9 mouse cellular contexts compared by ENCODE assay signal in the genomic region with DNA sequence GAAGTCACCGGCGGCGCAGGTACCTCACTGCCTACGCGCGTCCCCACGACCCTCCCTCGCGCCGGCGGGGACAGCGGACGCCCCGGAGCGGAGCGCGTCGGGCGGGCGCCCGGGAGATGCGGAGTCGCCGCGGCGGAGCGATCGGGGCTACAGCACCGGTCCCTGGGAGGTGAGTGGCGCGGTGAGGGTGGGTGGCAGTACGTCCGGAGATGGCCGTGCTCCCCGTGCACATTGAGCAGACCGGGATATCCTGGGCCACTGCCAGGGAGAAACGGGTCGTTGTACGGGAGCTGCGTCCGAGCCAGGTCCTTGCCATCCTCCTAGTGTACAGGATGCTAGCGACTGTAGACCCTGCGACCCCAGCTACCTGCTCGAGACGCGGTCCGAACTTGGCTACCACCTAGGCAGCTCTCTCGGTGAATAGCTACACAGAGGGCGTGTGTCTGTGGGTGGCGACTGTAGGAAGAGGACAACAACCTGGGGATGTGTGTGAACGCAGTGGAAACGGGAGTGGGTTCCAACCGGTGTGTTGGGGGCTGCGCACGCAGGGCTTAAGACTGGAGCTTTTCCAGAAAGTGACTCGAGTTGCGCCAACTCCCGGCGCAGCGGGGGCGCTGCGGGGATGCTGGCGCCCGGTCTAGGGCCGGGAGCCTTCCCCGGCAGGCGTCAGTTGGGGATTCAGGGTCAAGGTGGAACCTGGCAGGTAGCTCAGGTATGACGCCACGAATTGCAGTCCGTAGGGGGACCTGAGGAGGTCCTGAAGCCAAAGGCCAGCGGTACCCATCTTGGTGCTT. TPM values are rescaled to one million over a fixed set of nuclear protein-coding genes. Genes with fewer than 3 reads are reported as not detected.
A peak's percentile ranks its signal among the peaks of the same experiment; 100 is the strongest.
DNase-seq lines count a peak whose midpoint lies in the region; ATAC-seq and TF ChIP-seq lines count a peak whose summit lies in the region.
"Had no signal": no experiment of that assay in that cellular context is flagged by ENCODE, and none has a peak within 500 bp of the region (broad histone marks: within the 10 kb centered on the region; RNA-seq: fewer than 3 reads in every experiment).

No protein-coding gene starts in this region.

- peak; percentile 19 to 76 for DNase-seq in spleen, postnatal 4 days (ENCODE audit: low spot score in 2 of 2)
- DNase-seq in spleen, postnatal 36 days (ENCODE audit: low spot score in 2 of 2), result no peak
- peak in 1 of 2 experiments; percentile 19 for DNase-seq in heart, adult 2 months
- peak; percentile 21 for DNase-seq in neural tube, embryonic 11.5 days (ENCODE audit: low spot score)
- no peak for DNase-seq in thymus, postnatal 14 days

- TF ChIP-seq EP300 in heart, adult 2 months (IDR thresholded peaks at IDR 0.05; ENCODE audit: insufficient read depth, low read depth, low read length), result no peak

- H3K36me3 ChIP-seq in heart, adult 2 months (ENCODE audit: control insufficient read depth, insufficient read depth, low read length), result no peaks in the 10 kb centered on the region
- H3K36me3 ChIP-seq in kidney, embryonic 16.5 days (ENCODE audit: insufficient read depth, low read length), result no peaks in the 10 kb centered on the region
- no peaks in the 10 kb centered on the region for H3K36me3 ChIP-seq in liver, embryonic 12.5 days
- H3K36me3 ChIP-seq in neural tube, embryonic 11.5 days (ENCODE audit: control insufficient read depth, insufficient read depth, low read length), result no peaks in the 10 kb centered on the region

- TF ChIP-seq CTCF in cortical plate, adult 2 months (IDR thresholded peaks at IDR 0.05; ENCODE audit: extremely low read depth, insufficient read depth, low read length), result no peak
- no peak for TF ChIP-seq CTCF in heart, adult 2 months (IDR thresholded peaks at IDR 0.05)

- whole genome bisulfite sequencing in heart, adult 2 months, result 2% methylated on average over 70 of the region's 71 CpGs
- WGBS in kidney, embryonic 16.5 days, result under 1% methylated on average over 71 of the region's 71 CpGs
- WGBS in liver, embryonic 12.5 days (ENCODE audit: insufficient replicate concordance), result 1% methylated on average over 71 of the region's 71 CpGs
- 1% methylated on average over 71 of the region's 71 CpGs for WGBS in neural tube, embryonic 11.5 days

- peak overlapping the region; percentile 98 for H3K27ac ChIP-seq in cortical plate, adult 2 months (ENCODE audit: insufficient read depth, low read length)
- peak overlapping the region; percentile 64 for H3K27ac ChIP-seq in heart, adult 2 months
- H3K27ac ChIP-seq in kidney, embryonic 16.5 days (ENCODE audit: low read length), result no peak overlapping the region
- peak overlapping the region; percentile 1; the same call in 1 of the 2 replicates for H3K27ac ChIP-seq in liver, embryonic 12.5 days
- no peak overlapping the region for H3K27ac ChIP-seq in neural tube, embryonic 11.5 days (ENCODE audit: low read depth, low read length)

- intact Hi-C loops in heart, adult 2 months (cut with DNase I), result loop anchor here (1.0 to 5.0 kb wide), 5 partner anchors 79 to 199 kb away; no protein-coding TSS in a partner anchor

- peak; percentile 73 for ATAC-seq in kidney, embryonic 16.5 days (ENCODE audit: low FRiP score, low TSS enrichment)
- ATAC-seq in liver, embryonic 12.5 days, result peak; percentile 57
- peak; percentile 67 for ATAC-seq in neural tube, embryonic 11.5 days (ENCODE audit: insufficient read depth, low FRiP score, low TSS enrichment)

- H3K9ac ChIP-seq in heart, adult 2 months (ENCODE audit: low read depth, low read length), result peak overlapping the region; percentile 77
- peak overlapping the region; percentile 67 for H3K9ac ChIP-seq in kidney, embryonic 16.5 days (replicated peaks; ENCODE audit: low read length)
- peak overlapping the region; percentile 72 for H3K9ac ChIP-seq in liver, embryonic 12.5 days
- peak overlapping the region; percentile 46 for H3K9ac ChIP-seq in neural tube, embryonic 11.5 days (ENCODE audit: low read length)

- H3K4me1 ChIP-seq in cortical plate, adult 2 months (ENCODE audit: control insufficient read depth, insufficient read depth, low read length), result no peaks in the 10 kb centered on the region; the same call in 1 of the 2 replicates
- H3K4me1 ChIP-seq in heart, adult 2 months (ENCODE audit: control insufficient read depth, insufficient read depth, low read length), result no peaks in the 10 kb centered on the region
- peaks cover 7% of the 10 kb centered on the region; the same call in 1 of the 2 replicates for H3K4me1 ChIP-seq in kidney, embryonic 16.5 days (ENCODE audit: insufficient read depth, low read length)
- H3K4me1 ChIP-seq in liver, embryonic 12.5 days, result peaks cover 43% of the 10 kb centered on the region
- H3K4me1 ChIP-seq in neural tube, embryonic 11.5 days (ENCODE audit: control insufficient read depth, insufficient read depth, low read length), result no peaks in the 10 kb centered on the region

- H3K4me2 ChIP-seq in kidney, embryonic 16.5 days (replicated peaks; ENCODE audit: low read depth, low read length), result peak overlapping the region; percentile 98
- H3K4me2 ChIP-seq in liver, embryonic 12.5 days, result peak overlapping the region; percentile 94
- H3K4me2 ChIP-seq in neural tube, embryonic 11.5 days (ENCODE audit: low read depth), result peak overlapping the region; percentile 95

- no peaks in the 10 kb centered on the region for H3K27me3 ChIP-seq in heart, adult 2 months (ENCODE audit: control insufficient read depth, insufficient read depth, low read length)
- peaks cover 13% of the 10 kb centered on the region for H3K27me3 ChIP-seq in kidney, embryonic 16.5 days (ENCODE audit: insufficient read depth, low read length)
- peaks cover 9% of the 10 kb centered on the region; the same call in 1 of the 2 replicates for H3K27me3 ChIP-seq in liver, embryonic 12.5 days (replicated peaks)
- peaks cover 14% of the 10 kb centered on the region for H3K27me3 ChIP-seq in neural tube, embryonic 11.5 days (ENCODE audit: control insufficient read depth, insufficient read depth, low read length)

- H3K79me2 ChIP-seq in heart, adult 2 months (replicated peaks; ENCODE audit: control insufficient read depth, insufficient read depth, low read length), result no peaks in the 10 kb centered on the region

- TF ChIP-seq POLR2A in cortical plate, adult 2 months (IDR thresholded peaks at IDR 0.05; ENCODE audit: extremely low read depth, insufficient read depth, low read length), result no peak
- no peak for TF ChIP-seq POLR2A in heart, adult 2 months (IDR thresholded peaks at IDR 0.05; ENCODE audit: insufficient read depth, low read depth, low read length)

- peak overlapping the region; percentile 100 for H3K4me3 ChIP-seq in cortical plate, adult 2 months (ENCODE audit: insufficient read depth, low read length)
- H3K4me3 ChIP-seq in heart, adult 2 months, result peak overlapping the region; percentile 75
- H3K4me3 ChIP-seq in kidney, embryonic 16.5 days (ENCODE audit: low read length), result peak overlapping the region; percentile 65
- H3K4me3 ChIP-seq in liver, embryonic 12.5 days, result peak overlapping the region; percentile 71
- H3K4me3 ChIP-seq in neural tube, embryonic 11.5 days (ENCODE audit: low read depth, low read length), result peak overlapping the region; percentile 59

- no peaks in the 10 kb centered on the region for H3K9me3 ChIP-seq in kidney, embryonic 16.5 days (ENCODE audit: low read length)
- no peaks in the 10 kb centered on the region for H3K9me3 ChIP-seq in liver, embryonic 12.5 days (replicated peaks)
- no peaks in the 10 kb centered on the region for H3K9me3 ChIP-seq in neural tube, embryonic 11.5 days (ENCODE audit: control insufficient read depth, low read length)

RNA-seq across cellular contexts. Expression of a gene that starts 0.9 kb away (rescaled TPM):
- 13.3 and 15.3 TPM in 2 replicates for polyA plus RNA-seq in cortical plate, adult 2 months (2012; rRNA removed)
- 1 to 10 TPM; 2.8 to 3.1 TPM for total RNA-seq in heart, adult 2 months (2021)
- polyA plus RNA-seq in heart, adult 2 months (2012; rRNA removed), result 3.6 and 4.1 TPM in 2 replicates
- polyA plus RNA-seq in kidney, embryonic 16.5 days (2015; fragmentation: Nextera tagmentation; extraction: Ambion mirVana), result 1.3 and 1.7 TPM in 2 replicates
- 4.6 and 6.0 TPM in 2 replicates for polyA plus RNA-seq in liver, embryonic 12.5 days (2016; fragmentation: Nextera tagmentation; extraction: Ambion mirVana)
- polyA plus RNA-seq in neural tube, embryonic 11.5 days (2014; fragmentation: Nextera tagmentation; extraction: Ambion mirVana), result 0.97 and 1.3 TPM in 2 replicates

RNA-seq across cellular contexts. Expression of a gene that starts 9.7 kb away (rescaled TPM):
- not detected in 2 replicates for polyA plus RNA-seq in cortical plate, adult 2 months (2012; rRNA removed)
- total RNA-seq in heart, adult 2 months (2021), result not detected
- polyA plus RNA-seq in heart, adult 2 months (2012; rRNA removed), result not detected in 2 replicates
- 14.3 and 17.3 TPM in 2 replicates for polyA plus RNA-seq in kidney, embryonic 16.5 days (2015; fragmentation: Nextera tagmentation; extraction: Ambion mirVana)
- not detected in 2 replicates for polyA plus RNA-seq in liver, embryonic 12.5 days (2016; fragmentation: Nextera tagmentation; extraction: Ambion mirVana)
- polyA plus RNA-seq in neural tube, embryonic 11.5 days (2014; fragmentation: Nextera tagmentation; extraction: Ambion mirVana), result 0.14 TPM in 1 of 2 replicates, not detected in the other
- total RNA-seq: adrenal gland, adult 18-20 months had no signal

Comparison
In these comparisons a context has a peak if more than half of its experiments do, and no peak if none do; other contexts are left out.
1. DNase-seq: peak in spleen, postnatal 4 days (2 of 2) and neural tube, embryonic 11.5 days (single experiment); none in spleen, postnatal 36 days (0 of 2) and thymus, postnatal 14 days (single experiment).
2. H3K27ac ChIP-seq: peak in cortical plate, adult 2 months (single experiment), heart, adult 2 months (single experiment) and liver, embryonic 12.5 days (single experiment); none in kidney, embryonic 16.5 days (single experiment) and neural tube, embryonic 11.5 days (single experiment).
3. RNA of a gene that starts 9.7 kb away (polyA plus RNA-seq): 14.3 to 17.3 TPM in kidney, embryonic 16.5 days; not detected in cortical plate, adult 2 months, not detected in heart, adult 2 months, not detected in liver, embryonic 12.5 days and 0.14 TPM in neural tube, embryonic 11.5 days; every median in the first group is over 10 times any median in the second.
4. Peak in every context shown above with its lines, with median percentiles within 50 percentile points of each other: H3K4me3 ChIP-seq, H3K9ac ChIP-seq, ATAC-seq and H3K4me2 ChIP-seq.